Mouse (Mus musculus) left cerebral cortex, postnatal 10 days (tissue): Measurements from ENCODE around the gene Clpb. TPM values are rescaled to one million over a fixed set of nuclear protein-coding genes. Genes with fewer than 3 reads are reported as not detected.

ENCODE experiments used
- DNase-seq, 2 experiments: peaks; one replicate each; pipeline ENCODE4 v3.0.0; 2021 to 2022; ENCODE audit warnings: low spot score in 2 of 2, mixed read lengths in 1 of 2; ENCODE audit errors: extremely low spot score in 1 of 2
- intact Hi-C: fragments of 180-260 bp; cut with DNase I; formaldehyde crosslinking; loops from one replicate; pipeline ENCODE4 v1.15.1; 2025
- total RNA-seq, 2 experiments: library from RNA; stranded (reverse); gene quantifications; 2 replicates each; pipeline ENCODE4 v1.2.3; 2021

Clpb gene
- total RNA-seq, 2 experiments from 2014 or later: 43.9 to 44.9 TPM

GRCm38 (mm10) chr7:101662006-101662405, 1.4 kb upstream of the Clpb start:
- no peak for DNase-seq
- intact Hi-C loops: no loop called here

- intact Hi-C loops: loop anchor here (5.0 kb wide), 2 partner anchors 166 to 226 kb away; no protein-coding TSS in a partner anchor
Measured at GRCm38 (mm10) chr7:101666581-101666980, 3.1 kb downstream of the Clpb start.

GRCm38 (mm10) chr7:101671601-101672280, 8.3 kb downstream of the Clpb start:
- intact Hi-C loops: no loop called here
- no peak for DNase-seq

More at GRCm38 (mm10) chr7:101666581-101666980, 3.1 kb downstream of the Clpb start:
- peak; percentile 59 to 62 for DNase-seq

DNA sequence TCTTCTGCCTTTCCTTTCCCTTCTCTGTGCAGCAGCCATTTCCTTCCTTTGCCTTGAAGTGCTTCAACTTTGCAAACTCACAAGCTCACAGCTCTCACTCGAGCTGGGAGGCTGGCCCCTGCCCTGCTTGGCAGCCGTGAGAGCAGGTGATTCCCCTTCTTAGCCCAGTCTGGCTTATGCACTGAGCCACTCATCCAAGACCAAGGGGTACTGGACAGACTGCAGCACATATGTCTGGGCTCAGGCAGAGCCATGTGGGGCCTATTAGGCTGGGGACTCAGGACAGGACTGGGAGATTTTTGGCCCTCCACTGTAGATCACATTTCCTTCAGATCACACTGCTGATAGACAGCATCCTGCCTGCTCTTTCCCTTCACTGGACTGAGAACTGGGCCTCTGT, 10.1 kb downstream of the Clpb start:
- intact Hi-C loops: no loop called here
- no peak for DNase-seq

GRCm38 (mm10) chr7:101676033-101676761, 12.8 kb downstream of the Clpb start:
- intact Hi-C loops: loop anchor here (5.0 kb wide), 1 partner anchor 161 kb away; the partner anchor contains the start of gene Inppl1
- no peak for DNase-seq

- DNase-seq: no peak
- intact Hi-C loops: loop anchor here (5.0 kb wide), 1 partner anchor 160 kb away; the partner anchor contains the start of gene Inppl1
Measured at GRCm38 (mm10) chr7:101676762-101677308, 13.4 kb downstream of the Clpb start.

DNA sequence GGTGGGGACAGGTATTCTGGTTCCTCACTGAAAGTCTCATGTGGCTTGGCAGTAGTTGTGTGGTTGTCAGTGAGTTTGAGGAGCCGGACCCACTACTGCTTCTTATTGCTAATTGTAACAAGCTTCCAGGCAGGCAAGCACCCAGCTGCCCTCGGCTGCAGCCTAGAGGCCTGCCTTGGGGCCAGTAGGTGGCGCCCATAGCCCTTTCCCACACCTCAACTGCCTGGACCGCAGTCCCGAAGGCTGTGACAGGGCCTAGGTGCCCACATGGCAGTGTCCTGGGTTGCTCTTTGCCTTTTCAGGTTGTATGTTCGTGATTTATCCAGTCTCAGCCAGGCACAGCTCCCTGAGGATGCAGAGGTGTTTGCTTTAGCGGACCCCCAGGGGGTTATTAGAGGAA, 16.2 kb downstream of the Clpb start:
- peak; percentile 57 to 86 for DNase-seq
- intact Hi-C loops: loop anchor here (5.0 kb wide), 1 partner anchor 158 kb away; the partner anchor contains the start of gene Inppl1

DNA sequence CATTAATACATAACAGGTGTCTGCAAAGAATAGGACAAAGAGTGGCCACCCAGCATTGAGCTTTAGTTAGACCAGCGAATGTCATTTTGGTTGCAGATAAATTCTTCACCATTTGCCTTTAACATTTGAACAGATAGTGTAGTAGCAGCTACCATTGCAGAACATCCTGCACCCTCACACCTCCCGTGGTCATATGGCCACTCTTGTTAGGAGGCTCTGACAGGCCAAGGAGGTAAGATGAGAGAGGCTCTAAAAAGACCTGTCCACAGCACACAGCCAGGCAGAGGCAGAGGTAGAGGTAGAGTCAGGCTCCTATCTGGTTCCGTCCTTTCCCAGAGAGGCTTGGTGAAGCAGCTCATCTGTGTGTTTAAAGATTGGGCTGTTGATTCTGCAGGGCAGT, 17.5 kb downstream of the Clpb start:
- DNase-seq: no peak

DNA sequence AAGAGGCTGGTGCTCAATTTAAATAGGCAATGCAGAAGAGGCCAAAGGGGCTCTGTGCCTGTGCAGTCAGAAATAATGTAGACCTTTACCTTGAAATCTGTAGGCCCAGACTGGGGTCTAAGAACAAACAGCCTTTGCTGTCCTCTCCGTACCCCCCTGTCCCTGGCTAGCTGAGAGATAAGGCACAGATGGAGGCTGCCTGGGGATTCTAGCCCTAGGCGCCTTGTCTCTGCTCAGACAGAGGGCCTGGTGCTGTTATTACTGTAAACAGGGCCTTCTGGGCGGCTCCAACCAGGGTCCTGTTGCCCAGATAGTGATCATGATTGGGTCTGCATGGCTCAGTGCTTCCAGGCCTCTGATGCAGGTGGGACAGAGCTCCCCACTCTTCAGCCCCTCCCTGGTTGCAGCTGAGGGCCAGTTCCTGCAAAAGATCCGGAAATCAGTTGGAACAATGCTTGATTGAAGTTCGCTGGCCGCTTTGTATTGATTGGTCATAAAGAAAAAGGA, 18.2 kb downstream of the Clpb start:
- intact Hi-C loops: no loop called here
- no peak for DNase-seq

More for the DNA sequence above, 17.5 kb downstream of the Clpb start:
- intact Hi-C loops: no loop called here

GRCm38 (mm10) chr7:101682886-101683285, 19.5 kb downstream of the Clpb start:
- no peak for DNase-seq
- intact Hi-C loops: no loop called here

GRCm38 (mm10) chr7:101683976-101684630, 20.7 kb downstream of the Clpb start:
- intact Hi-C loops: no loop called here
- no peak for DNase-seq

GRCm38 (mm10) chr7:101684671-101685070, 21.2 kb downstream of the Clpb start:
- intact Hi-C loops: no loop called here
- no peak for DNase-seq

- intact Hi-C loops: no loop called here
Measured at GRCm38 (mm10) chr7:101687144-101687543, 23.7 kb downstream of the Clpb start.

DNA sequence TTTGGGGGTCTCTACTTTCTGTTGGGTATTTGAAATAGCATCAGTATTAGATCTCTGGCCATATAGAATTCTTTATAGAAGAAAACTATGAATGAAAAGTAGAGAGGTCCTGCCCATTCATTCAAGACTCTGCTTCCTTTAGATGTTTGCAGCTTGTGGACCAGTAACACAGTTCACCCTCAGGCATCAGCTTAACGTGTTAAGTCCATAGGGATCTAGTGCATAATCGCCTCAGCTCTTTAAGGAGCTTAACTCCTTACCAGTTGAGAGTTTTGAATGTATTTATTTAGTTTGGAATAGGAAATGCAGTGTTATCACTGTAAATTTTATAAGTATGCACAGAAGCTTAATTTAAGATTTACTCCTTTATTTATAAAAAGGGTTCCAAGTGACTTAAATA, 27.0 kb downstream of the Clpb start:
- no peak for DNase-seq
- intact Hi-C loops: no loop called here

More at GRCm38 (mm10) chr7:101687144-101687543, 23.7 kb downstream of the Clpb start:
- no peak for DNase-seq

DNA sequence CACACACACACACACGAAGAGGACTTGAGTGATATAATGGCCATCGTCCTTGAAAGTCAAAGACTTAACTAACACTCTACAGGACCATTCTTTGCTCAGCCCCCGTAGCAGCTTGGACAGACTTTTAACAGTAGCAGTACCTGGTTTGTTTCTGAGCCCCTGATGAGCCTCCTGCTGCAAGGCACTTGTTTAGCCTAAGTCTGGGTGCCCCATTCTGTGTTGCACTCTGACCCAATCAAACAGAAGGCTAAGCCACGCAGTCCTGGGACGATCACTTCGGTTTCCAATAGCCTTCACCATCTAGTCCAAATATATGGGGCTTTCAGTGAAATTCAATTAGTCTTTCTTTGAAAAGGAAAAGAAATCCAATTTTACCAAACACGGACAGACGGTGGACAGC, 28.4 kb downstream of the Clpb start:
- intact Hi-C loops: no loop called here
- DNase-seq: no peak

GRCm38 (mm10) chr7:101692446-101692845, 29.0 kb downstream of the Clpb start:
- intact Hi-C loops: no loop called here

DNA sequence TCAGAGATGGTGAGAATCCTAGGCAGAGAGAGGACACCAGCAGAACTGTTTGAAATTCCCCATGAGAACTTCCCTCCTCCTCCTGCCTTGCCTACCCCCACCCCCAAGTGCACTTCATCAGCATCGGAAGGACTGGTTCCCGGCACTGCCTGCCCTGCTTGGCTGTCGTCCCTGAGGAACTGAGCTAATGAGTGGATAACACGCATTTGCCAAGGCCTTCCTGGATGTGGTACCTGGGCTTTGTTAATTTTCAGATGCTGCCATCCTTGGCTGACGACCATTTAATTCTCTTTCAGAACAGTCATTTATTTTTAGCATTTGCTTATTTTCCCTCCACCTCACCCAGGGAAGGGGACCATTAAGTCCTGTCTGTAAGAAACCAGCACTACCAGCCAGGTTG, 32.0 kb downstream of the Clpb start:
- DNase-seq: no peak
- intact Hi-C loops: no loop called here

More at GRCm38 (mm10) chr7:101692446-101692845, 29.0 kb downstream of the Clpb start:
- DNase-seq: no peak

DNA sequence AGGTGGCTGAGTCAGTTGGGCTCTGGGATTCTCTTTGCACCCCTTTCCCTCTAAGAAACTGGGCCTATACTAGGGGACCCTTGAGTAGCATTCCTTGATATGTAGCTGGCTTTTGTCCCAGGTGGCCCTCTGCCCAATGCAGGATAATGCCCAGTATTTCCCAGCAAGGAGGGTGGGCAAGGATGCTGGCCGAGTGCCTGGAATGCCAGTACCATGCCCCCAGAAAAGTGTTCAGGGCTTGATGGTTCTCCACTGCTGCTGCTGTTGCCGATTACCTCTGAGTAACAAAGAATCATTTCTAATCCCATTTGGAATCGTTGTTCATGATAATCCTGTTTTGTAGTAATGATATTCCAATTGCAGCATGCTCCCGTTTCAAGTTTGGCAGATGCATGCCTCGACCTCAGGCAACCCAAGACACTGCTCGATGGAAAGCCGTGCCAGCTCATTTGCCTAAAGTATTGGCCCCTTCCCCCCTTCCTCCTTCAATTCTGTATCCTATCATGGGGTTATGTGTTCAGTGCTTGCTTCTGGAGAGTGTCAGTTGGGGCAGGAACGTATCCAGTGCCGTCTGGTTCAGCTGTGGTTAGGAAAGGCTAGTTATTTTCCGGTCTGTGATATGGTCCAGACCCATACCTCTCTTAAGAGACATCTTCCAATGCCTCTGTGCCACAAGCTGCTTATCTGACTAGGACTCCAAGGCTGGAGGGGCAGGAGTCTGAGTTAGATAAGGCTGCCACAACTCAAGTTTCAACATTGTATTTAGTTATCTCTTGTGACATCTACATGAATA, 33.7 kb downstream of the Clpb start:
- peak in 1 of 2 experiments; percentile 20 for DNase-seq
- intact Hi-C loops: no loop called here
